Mouse (Mus musculus): ENCODE data around the gene Lbh.

DNA sequence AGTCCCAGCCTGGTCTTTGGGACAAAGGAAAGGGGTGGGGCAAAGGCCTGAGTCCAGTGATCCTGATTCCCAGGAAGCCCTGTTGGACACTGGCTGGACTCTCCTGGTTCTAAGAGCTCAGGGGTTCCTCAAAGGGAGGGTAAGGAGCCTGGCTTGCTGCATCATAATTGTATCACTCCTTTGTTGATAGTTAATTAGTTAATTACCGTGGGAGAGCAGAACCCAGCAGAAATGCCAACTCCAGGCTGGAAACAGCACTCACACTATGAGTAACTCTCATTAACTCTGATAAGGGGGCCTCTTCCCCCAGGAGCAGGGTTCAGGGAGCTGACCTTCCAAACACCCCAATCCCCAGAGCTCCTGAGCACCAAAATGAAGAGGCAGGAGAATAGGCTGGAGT, 59.5 kb downstream of the Lbh start:
- TF ChIP-seq POLR2A (IDR thresholded peaks at IDR 0.05; ENCODE audit: insufficient read depth, low read depth, low read length) (no peak), CTCF (IDR thresholded peaks at IDR 0.05) (no peak)
